7 mouse cellular contexts compared by ENCODE assay signal in genomic region chr12:31654965-31655477, GRCm38 (mm10). TPM values are rescaled to one million over a fixed set of nuclear protein-coding genes. Genes with fewer than 3 reads are reported as not detected.
A peak's percentile ranks its signal among the peaks of the same experiment; 100 is the strongest.
DNase-seq lines count a peak whose midpoint lies in the region; ATAC-seq and TF ChIP-seq lines count a peak whose summit lies in the region.

No protein-coding gene starts in this region.

- no peak for TF ChIP-seq CTCF in embryonic fibroblast, embryonic 13.5 days (IDR thresholded peaks at IDR 0.05; ENCODE audit: borderline replicate concordance, insufficient read depth, low read length)
- 0 out of 2 replicates have a peak, but pooled peaks have one; percentile 42 for TF ChIP-seq CTCF in olfactory bulb, adult 2 months (IDR thresholded peaks at IDR 0.05; ENCODE audit: insufficient read depth, low read depth, low read length)

- peak overlapping the region; percentile 54 for H3K4me2 ChIP-seq in neural tube, embryonic 11.5 days (ENCODE audit: low read depth)
- H3K4me2 ChIP-seq in limb, embryonic 12.5 days, result peak overlapping the region; percentile 74

- WGBS in neural tube, embryonic 11.5 days, result under 1% methylated on average over 29 of the region's 29 CpGs
- WGBS in limb, embryonic 12.5 days, result under 1% methylated on average over 29 of the region's 29 CpGs
- under 1% methylated on average over 29 of the region's 29 CpGs for WGBS in olfactory bulb, adult 2 months

- no peaks in the 10 kb centered on the region for H3K36me3 ChIP-seq in neural tube, embryonic 11.5 days (ENCODE audit: control insufficient read depth, insufficient read depth, low read length)
- H3K36me3 ChIP-seq in limb, embryonic 12.5 days, result no peaks in the 10 kb centered on the region

- H3K9ac ChIP-seq in neural tube, embryonic 11.5 days (ENCODE audit: low read length), result peak overlapping the region; percentile 71
- H3K9ac ChIP-seq in limb, embryonic 12.5 days (replicated peaks), result peak overlapping the region; percentile 79

- no peak for TF ChIP-seq POLR2A in embryonic fibroblast, embryonic 13.5 days (IDR thresholded peaks at IDR 0.05; ENCODE audit: low read depth, low read length)
- TF ChIP-seq POLR2A in olfactory bulb, adult 2 months (IDR thresholded peaks at IDR 0.05; ENCODE audit: insufficient read depth, low read depth, low read length), result no peak; the same call in 1 of the 2 replicates

- H3K27ac ChIP-seq in neural tube, embryonic 11.5 days (ENCODE audit: low read depth, low read length), result peak overlapping the region; percentile 39; the same call in 1 of the 2 replicates
- 0 out of 2 replicates have a peak overlapping the region, but pooled peaks have one; percentile 11 for H3K27ac ChIP-seq in embryonic fibroblast, embryonic 13.5 days (ENCODE audit: insufficient read depth, low read length)
- H3K27ac ChIP-seq in limb, embryonic 12.5 days, result peak overlapping the region; percentile 89
- H3K27ac ChIP-seq in olfactory bulb, adult 2 months (ENCODE audit: insufficient read depth, low read depth, low read length), result no peak overlapping the region

- DNase-seq in neural tube, embryonic 11.5 days (ENCODE audit: low spot score), result no peak
- DNase-seq in neural tube, embryonic 10.5 days (ENCODE audit: extremely low spot score, low spot score), result no peak
- DNase-seq in spleen, adult 18-20 months, result no peak
- DNase-seq in natural killer cell, adult 2 months (ENCODE audit: low spot score in 2 of 2), result no peak

- peak; percentile 81 for ATAC-seq in neural tube, embryonic 11.5 days (ENCODE audit: insufficient read depth, low FRiP score, low TSS enrichment)
- peak; percentile 72 for ATAC-seq in limb, embryonic 12.5 days (ENCODE audit: insufficient number of reproducible peaks, insufficient read depth, low FRiP score, low TSS enrichment, low read depth)

- no peaks in the 10 kb centered on the region for H3K9me3 ChIP-seq in neural tube, embryonic 11.5 days (ENCODE audit: control insufficient read depth, low read length)
- H3K9me3 ChIP-seq in limb, embryonic 12.5 days, result no peaks in the 10 kb centered on the region

- H3K4me1 ChIP-seq in neural tube, embryonic 11.5 days (ENCODE audit: control insufficient read depth, insufficient read depth, low read length), result no peaks in the 10 kb centered on the region
- H3K4me1 ChIP-seq in embryonic fibroblast, embryonic 13.5 days (ENCODE audit: control insufficient read depth, insufficient read depth, low read length), result peaks cover 2% of the 10 kb centered on the region; the same call in 1 of the 2 replicates
- H3K4me1 ChIP-seq in limb, embryonic 12.5 days (replicated peaks), result peaks cover 15% of the 10 kb centered on the region; the same call in 1 of the 2 replicates
- H3K4me1 ChIP-seq in olfactory bulb, adult 2 months (ENCODE audit: control insufficient read depth, insufficient read depth, low read length), result no peaks in the 10 kb centered on the region

- H3K27me3 ChIP-seq in neural tube, embryonic 11.5 days (ENCODE audit: control insufficient read depth, insufficient read depth, low read length), result no peaks in the 10 kb centered on the region
- no peaks in the 10 kb centered on the region for H3K27me3 ChIP-seq in limb, embryonic 12.5 days

- H3K4me3 ChIP-seq in neural tube, embryonic 11.5 days (ENCODE audit: low read depth, low read length), result peak overlapping the region; percentile 86
- peak overlapping the region; percentile 93 for H3K4me3 ChIP-seq in embryonic fibroblast, embryonic 13.5 days (ENCODE audit: insufficient read depth, low read length)
- H3K4me3 ChIP-seq in limb, embryonic 12.5 days (replicated peaks), result peak overlapping the region; percentile 83
- H3K4me3 ChIP-seq in olfactory bulb, adult 2 months (ENCODE audit: insufficient read depth, low read depth, low read length), result peak overlapping the region; percentile 72

RNA-seq across cellular contexts. Expression of gene Cog5, which starts 0.4 kb away (rescaled TPM):
- 34.8 and 35.6 TPM in 2 replicates for polyA plus RNA-seq in neural tube, embryonic 11.5 days (2014; fragmentation: Nextera tagmentation; extraction: Ambion mirVana)
- polyA plus RNA-seq in embryonic fibroblast, embryonic 13.5 days (2011; ENCODE audit: insufficient read length, low read depth, missing spikeins), result 34.7 and 48.3 TPM in 2 replicates
- polyA plus RNA-seq in limb, embryonic 12.5 days (2016; fragmentation: Nextera tagmentation; extraction: Ambion mirVana), result 36.0 and 38.5 TPM in 2 replicates
- polyA plus RNA-seq in olfactory bulb, adult 2 months (2012; ENCODE audit: insufficient read depth, insufficient read length, low replicate concordance, missing spikeins), result not detected in 2 replicates

RNA-seq across cellular contexts. Expression of gene Dus4l, which starts 0.4 kb away (rescaled TPM):
- polyA plus RNA-seq in neural tube, embryonic 11.5 days (2014; fragmentation: Nextera tagmentation; extraction: Ambion mirVana), result 10.4 and 10.9 TPM in 2 replicates
- 12.2 and 14.0 TPM in 2 replicates for polyA plus RNA-seq in embryonic fibroblast, embryonic 13.5 days (2011; ENCODE audit: insufficient read length, low read depth, missing spikeins)
- polyA plus RNA-seq in limb, embryonic 12.5 days (2016; fragmentation: Nextera tagmentation; extraction: Ambion mirVana), result 11.0 and 11.5 TPM in 2 replicates
- not detected in 2 replicates for polyA plus RNA-seq in olfactory bulb, adult 2 months (2012; ENCODE audit: insufficient read depth, insufficient read length, low replicate concordance, missing spikeins)

RNA-seq across cellular contexts. Expression of gene Bcap29, which starts 20.6 kb away (rescaled TPM):
- 25.9 and 28.8 TPM in 2 replicates for polyA plus RNA-seq in neural tube, embryonic 11.5 days (2014; fragmentation: Nextera tagmentation; extraction: Ambion mirVana)
- polyA plus RNA-seq in embryonic fibroblast, embryonic 13.5 days (2011; ENCODE audit: insufficient read length, low read depth, missing spikeins), result 31.7 and 32.2 TPM in 2 replicates
- 30.7 and 35.0 TPM in 2 replicates for polyA plus RNA-seq in limb, embryonic 12.5 days (2016; fragmentation: Nextera tagmentation; extraction: Ambion mirVana)
- not detected in 2 replicates for polyA plus RNA-seq in olfactory bulb, adult 2 months (2012; ENCODE audit: insufficient read depth, insufficient read length, low replicate concordance, missing spikeins)

RNA-seq across cellular contexts. Expression of gene Gpr22, which starts 58.7 kb away (rescaled TPM):
- 4.5 and 6.3 TPM in 2 replicates for polyA plus RNA-seq in neural tube, embryonic 11.5 days (2014; fragmentation: Nextera tagmentation; extraction: Ambion mirVana)
- polyA plus RNA-seq in embryonic fibroblast, embryonic 13.5 days (2011; ENCODE audit: insufficient read length, low read depth, missing spikeins), result not detected in 2 replicates
- polyA plus RNA-seq in limb, embryonic 12.5 days (2016; fragmentation: Nextera tagmentation; extraction: Ambion mirVana), result 0.32 and 0.68 TPM in 2 replicates
- polyA plus RNA-seq in olfactory bulb, adult 2 months (2012; ENCODE audit: insufficient read depth, insufficient read length, low replicate concordance, missing spikeins), result not detected in 2 replicates

Comparison
In these comparisons a context has a peak if more than half of its experiments do, and no peak if none do; other contexts are left out.
1. RNA of gene Dus4l, which starts 0.4 kb away (polyA plus RNA-seq): 12.2 to 14.0 TPM in embryonic fibroblast, embryonic 13.5 days, 11.0 to 11.5 TPM in limb, embryonic 12.5 days and 10.4 to 10.9 TPM in neural tube, embryonic 11.5 days; not detected in olfactory bulb, adult 2 months; every median in the first group is over 10 times any median in the second.
2. RNA of gene Bcap29, which starts 20.6 kb away (polyA plus RNA-seq): 31.7 to 32.2 TPM in embryonic fibroblast, embryonic 13.5 days, 30.7 to 35.0 TPM in limb, embryonic 12.5 days and 25.9 to 28.8 TPM in neural tube, embryonic 11.5 days; not detected in olfactory bulb, adult 2 months; every median in the first group is over 10 times any median in the second.
3. Peak in every context shown above with its lines, with median percentiles within 50 percentile points of each other: H3K4me3 ChIP-seq.